Mouse (Mus musculus): Measurements from ENCODE around the gene Ipp. TPM values are rescaled to one million over a fixed set of nuclear protein-coding genes. Genes with fewer than 3 reads are reported as not detected.

The Ipp gene
- total and polyA plus RNA-seq, 3 experiments = 8.4 to 8.8 TPM; not detected in 1

GRCm38 (mm10) chr4:116550432-116550831, 43.1 kb downstream of the Ipp start:
- H3K27ac ChIP-seq (ENCODE audit: control insufficient read depth, low read depth, low read length) = no peak overlapping the region
- peaks cover 0 to 7% of the 10 kb centered on the region in 2 experiments; a peak in 2 of 4 replicates for H3K36me3 ChIP-seq (ENCODE audit: control insufficient read depth in 1 of 2, insufficient read depth in 2 of 2, low read length in 2 of 2)
- H3K27me3 ChIP-seq (ENCODE audit: control insufficient read depth in 1 of 2, insufficient read depth in 2 of 2, low read length in 2 of 2) = no peaks in the 10 kb centered on the region
- peak; percentile 22 for DNase-seq (ENCODE audit: low read depth, low spot score)
- peak in 1 of 2 experiments; percentile 43; a peak in 2 of 4 replicates for TF ChIP-seq EP300 (IDR thresholded peaks at IDR 0.05; ENCODE audit: low read depth in 1 of 2, low read length in 2 of 2)
- no peak for TF ChIP-seq POLR2AphosphoS5 (IDR thresholded peaks at IDR 0.05; ENCODE audit: borderline replicate concordance, low read depth, low read length)
- no peak for TF ChIP-seq SIN3A (IDR thresholded peaks at IDR 0.05; ENCODE audit: low read length)
- TF ChIP-seq ZMIZ1 (IDR thresholded peaks at IDR 0.05; ENCODE audit: low read depth, low read length) = no peak
- TF ChIP-seq RCOR1 (IDR thresholded peaks at IDR 0.05; ENCODE audit: low read depth, low read length) = peak; percentile 87
- peak; percentile 14; the same call in 1 of the 2 replicates for TF ChIP-seq GATA1 (IDR thresholded peaks at IDR 0.05; ENCODE audit: low read depth, low read length)
- no peak for TF ChIP-seq MAZ (IDR thresholded peaks at IDR 0.05; ENCODE audit: low read depth, low read length)
- peaks cover 3% of the 10 kb centered on the region for H3K79me2 ChIP-seq (ENCODE audit: control insufficient read depth, insufficient read depth, low read length, poor library complexity)
- no peaks in the 10 kb centered on the region for H3K9me3 ChIP-seq (replicated peaks; ENCODE audit: insufficient read depth, low read length)
- H3K9ac ChIP-seq (ENCODE audit: control insufficient read depth, low read depth, low read length, poor library complexity, severe bottlenecking) = no peak overlapping the region
- H3K4me3 ChIP-seq (ENCODE audit: control insufficient read depth in 1 of 2, insufficient read depth in 1 of 2, low read depth in 2 of 2, low read length in 2 of 2) = no peak overlapping the region
- H3K4me1 ChIP-seq (ENCODE audit: control insufficient read depth in 1 of 2, insufficient read depth in 2 of 2, low read length in 2 of 2) = no peaks in the 10 kb centered on the region

- DNase-seq (ENCODE audit: low read depth, low spot score) = no peak
- Histone ChIP-seq H3K4me1 (ENCODE audit: control insufficient read depth in 1 of 2, insufficient read depth in 2 of 2, low read length in 2 of 2) (no peaks in the 10 kb centered on the region), H3K27me3 (ENCODE audit: control insufficient read depth in 1 of 2, insufficient read depth in 2 of 2, low read length in 2 of 2) (no peaks in the 10 kb centered on the region), H3K79me2 (ENCODE audit: control insufficient read depth, insufficient read depth, low read length, poor library complexity) (peaks cover 20% of the 10 kb centered on the region), H3K9ac (ENCODE audit: control insufficient read depth, low read depth, low read length, poor library complexity, severe bottlenecking) (no peak overlapping the region), H3K36me3 (ENCODE audit: control insufficient read depth in 1 of 2, insufficient read depth in 2 of 2, low read length in 2 of 2) (peaks cover 0 to 7% of the 10 kb centered on the region in 2 experiments; a peak in 2 of 4 replicates), H3K27ac (ENCODE audit: control insufficient read depth, low read depth, low read length) (no peak overlapping the region), H3K4me3 (ENCODE audit: control insufficient read depth in 1 of 2, insufficient read depth in 1 of 2, low read depth in 2 of 2, low read length in 2 of 2) (no peak overlapping the region), H3K9me3 (replicated peaks; ENCODE audit: insufficient read depth, low read length) (no peaks in the 10 kb centered on the region)
- TF ChIP-seq SIN3A (IDR thresholded peaks at IDR 0.05; ENCODE audit: low read length) = no peak
- no peak for TF ChIP-seq MXI1 (IDR thresholded peaks at IDR 0.05; ENCODE audit: low read depth, low read length)
- no peak for TF ChIP-seq E2F4 (IDR thresholded peaks at IDR 0.05; ENCODE audit: borderline replicate concordance, low read depth, low read length)
Measured at GRCm38 (mm10) chr4:116553035-116553434, 45.7 kb downstream of the Ipp start.

GRCm38 (mm10) chr4:116555413-116556300, 48.3 kb downstream of the Ipp start, which contains the start of gene Tmem69:
Gene Tmem69 (minus strand): TSS chr4:116555936.
- peak within 1 kb of the TSS; percentile 98 for H3K9ac ChIP-seq (ENCODE audit: control insufficient read depth, low read depth, low read length, poor library complexity, severe bottlenecking)
- H3K9me3 ChIP-seq (replicated peaks; ENCODE audit: insufficient read depth, low read length) = no peaks in the 10 kb centered on the region
- H3K27me3 ChIP-seq (ENCODE audit: control insufficient read depth in 1 of 2, insufficient read depth in 2 of 2, low read length in 2 of 2) = no peaks in the 10 kb centered on the region
- H3K4me1 ChIP-seq (ENCODE audit: control insufficient read depth in 1 of 2, insufficient read depth in 2 of 2, low read length in 2 of 2) = 0 out of 4 replicates have a peak, but pooled peaks cover 0 to 2% of the 10 kb centered on the region in 2 experiments
- peaks cover 0 to 18% of the 10 kb centered on the region in 2 experiments; a peak in 2 of 4 replicates for H3K36me3 ChIP-seq (ENCODE audit: control insufficient read depth in 1 of 2, insufficient read depth in 2 of 2, low read length in 2 of 2)
- H3K4me3 ChIP-seq (ENCODE audit: control insufficient read depth in 1 of 2, insufficient read depth in 1 of 2, low read depth in 2 of 2, low read length in 2 of 2) = peak within 1 kb of the TSS; percentile 73 to 75
- H3K79me2 ChIP-seq (ENCODE audit: control insufficient read depth, insufficient read depth, low read length, poor library complexity) = peaks cover 34% of the 10 kb centered on the region
- peak; percentile 96 for DNase-seq (ENCODE audit: low read depth, low spot score)
- H3K27ac ChIP-seq (ENCODE audit: control insufficient read depth, low read depth, low read length) = peak within 1 kb of the TSS; percentile 99
- no peak for TF ChIP-seq USF2 (IDR thresholded peaks at IDR 0.05; ENCODE audit: borderline replicate concordance in 1 of 2, insufficient read depth in 1 of 2, low read depth in 1 of 2, low read length in 2 of 2)
- no peak for TF ChIP-seq POLR2AphosphoS5 (IDR thresholded peaks at IDR 0.05; ENCODE audit: borderline replicate concordance, low read depth, low read length)
- TF ChIP-seq MXI1 (IDR thresholded peaks at IDR 0.05; ENCODE audit: low read depth, low read length) = peak; percentile 87; the same call in 1 of the 2 replicates
- peak; percentile 94 for TF ChIP-seq HCFC1 (IDR thresholded peaks at IDR 0.05; ENCODE audit: low read depth, low read length)
- TF ChIP-seq ELF1 (IDR thresholded peaks at IDR 0.05; ENCODE audit: low read depth, low read length) = peak; percentile 93
- TF ChIP-seq RCOR1 (IDR thresholded peaks at IDR 0.05; ENCODE audit: low read depth, low read length) = no peak
- 0 out of 2 replicates have a peak, but pooled peaks have one; percentile 66 for TF ChIP-seq E2F4 (IDR thresholded peaks at IDR 0.05; ENCODE audit: borderline replicate concordance, low read depth, low read length)
- TF ChIP-seq POLR2A (IDR thresholded peaks at IDR 0.05; ENCODE audit: control insufficient read depth in 1 of 2, insufficient read depth in 1 of 2, low read depth in 1 of 2, low read length in 2 of 2, poor library complexity in 1 of 2) = peak; percentile 63 to 92; a peak in 3 of 4 replicates
- TF ChIP-seq ZMIZ1 (IDR thresholded peaks at IDR 0.05; ENCODE audit: low read depth, low read length) = peak; percentile 69; the same call in 1 of the 2 replicates
- TF ChIP-seq MAFK (IDR thresholded peaks at IDR 0.05; ENCODE audit: borderline replicate concordance, low read depth, low read length) = no peak
- 0 out of 2 replicates have a peak, but pooled peaks have one; percentile 13 for TF ChIP-seq ETS1 (IDR thresholded peaks at IDR 0.05; ENCODE audit: low read depth, low read length)
- peak; percentile 88 for TF ChIP-seq NELFE (IDR thresholded peaks at IDR 0.05; ENCODE audit: low read depth, low read length)
- TF ChIP-seq MEF2A (IDR thresholded peaks at IDR 0.05; ENCODE audit: extremely low read depth, insufficient replicate concordance, low read depth, low read length, poor library complexity, severe bottlenecking) = no peak
- no peak for TF ChIP-seq TAL1 (IDR thresholded peaks at IDR 0.05; ENCODE audit: low read length)
- TF ChIP-seq SIN3A (IDR thresholded peaks at IDR 0.05; ENCODE audit: low read length) = peak; percentile 95
- no peak for TF ChIP-seq UBTF (IDR thresholded peaks at IDR 0.05; ENCODE audit: borderline replicate concordance, insufficient read depth, low read depth, low read length)
- peak; percentile 72 for TF ChIP-seq POLR2AphosphoS2 (IDR thresholded peaks at IDR 0.05; ENCODE audit: low read length)
